ENCODE assay signal across 18 mouse cellular contexts in genomic region chr7:30698101-30698500, GRCm38 (mm10). TPM values are rescaled to one million over a fixed set of nuclear protein-coding genes. Genes with fewer than 3 reads are reported as not detected.
DNase-seq lines count a peak whose midpoint lies in the region; ATAC-seq and TF ChIP-seq lines count a peak whose summit lies in the region.
"Had no signal": no experiment of that assay in that cellular context is flagged by ENCODE, and none has a peak within 500 bp of the region (broad histone marks: within the 10 kb centered on the region; RNA-seq: fewer than 3 reads in every experiment).

No protein-coding gene starts in this region.

- H3K27me3 ChIP-seq in liver, postnatal 0 days (ENCODE audit: insufficient read depth, low read length), result no peaks in the 10 kb centered on the region
- no peaks in the 10 kb centered on the region for H3K27me3 ChIP-seq in testis, adult 2 months (ENCODE audit: control insufficient read depth, insufficient read depth, low read length)
- H3K27me3 ChIP-seq in intestine, embryonic 16.5 days (replicated peaks; ENCODE audit: control insufficient read depth, insufficient read depth, low read length), result no peaks in the 10 kb centered on the region
- H3K27me3 ChIP-seq in stomach, postnatal 0 days (ENCODE audit: control insufficient read depth, insufficient read depth, low read length), result no peaks in the 10 kb centered on the region
- H3K27me3 ChIP-seq: heart, embryonic 15.5 days; hindbrain, embryonic 13.5 days; limb, embryonic 13.5 days; lung, embryonic 15.5 days; neural tube, embryonic 12.5 days had no signal

- no peak for TF ChIP-seq POLR2A in testis, adult 2 months (IDR thresholded peaks at IDR 0.05; ENCODE audit: control insufficient read depth, low read depth, low read length)

- peak overlapping the region; percentile 37 for H3K27ac ChIP-seq in liver, postnatal 0 days (ENCODE audit: low read depth)
- peak overlapping the region; percentile 35 for H3K27ac ChIP-seq in testis, adult 2 months (ENCODE audit: control insufficient read depth, insufficient read depth, low read depth, low read length)
- H3K27ac ChIP-seq in intestine, embryonic 16.5 days (ENCODE audit: low read length), result peak overlapping the region; percentile 33
- H3K27ac ChIP-seq in stomach, postnatal 0 days (replicated peaks), result 0 out of 2 replicates have a peak overlapping the region, but pooled peaks have one; percentile 49
- H3K27ac ChIP-seq: embryonic facial prominence, embryonic 10.5 days; heart, embryonic 15.5 days; hindbrain, embryonic 13.5 days; limb, embryonic 13.5 days; lung, embryonic 15.5 days; neural tube, embryonic 12.5 days had no signal

- no peaks in the 10 kb centered on the region for H3K9me3 ChIP-seq in liver, postnatal 0 days (ENCODE audit: low read length)
- no peaks in the 10 kb centered on the region for H3K9me3 ChIP-seq in intestine, embryonic 16.5 days (ENCODE audit: control insufficient read depth, low read length)
- no peaks in the 10 kb centered on the region for H3K9me3 ChIP-seq in stomach, postnatal 0 days (ENCODE audit: control insufficient read depth, low read length)
- H3K9me3 ChIP-seq: embryonic facial prominence, embryonic 10.5 days; heart, embryonic 15.5 days; hindbrain, embryonic 13.5 days; limb, embryonic 13.5 days; lung, embryonic 15.5 days; neural tube, embryonic 12.5 days had no signal

- no peaks in the 10 kb centered on the region for H3K36me3 ChIP-seq in liver, postnatal 0 days (replicated peaks; ENCODE audit: insufficient read depth, low read length)
- no peaks in the 10 kb centered on the region for H3K36me3 ChIP-seq in testis, adult 2 months (ENCODE audit: control insufficient read depth, insufficient read depth, low read length)
- H3K36me3 ChIP-seq in intestine, embryonic 16.5 days (ENCODE audit: control insufficient read depth, insufficient read depth, low read length), result no peaks in the 10 kb centered on the region
- H3K36me3 ChIP-seq in stomach, postnatal 0 days (ENCODE audit: control insufficient read depth, insufficient read depth, low read length), result no peaks in the 10 kb centered on the region
- H3K36me3 ChIP-seq: embryonic facial prominence, embryonic 10.5 days; heart, embryonic 15.5 days; hindbrain, embryonic 13.5 days; limb, embryonic 13.5 days; lung, embryonic 15.5 days; neural tube, embryonic 12.5 days had no signal

- no peak overlapping the region for H3K9ac ChIP-seq in liver, postnatal 0 days (replicated peaks)
- no peak overlapping the region for H3K9ac ChIP-seq in intestine, embryonic 16.5 days (ENCODE audit: low read depth, low read length)
- no peak overlapping the region for H3K9ac ChIP-seq in stomach, postnatal 0 days (ENCODE audit: low read length)
- H3K9ac ChIP-seq: heart, embryonic 15.5 days; hindbrain, embryonic 13.5 days; limb, embryonic 13.5 days; lung, embryonic 15.5 days; neural tube, embryonic 12.5 days had no signal

- ATAC-seq in liver, postnatal 0 days, result no peak
- ATAC-seq in intestine, embryonic 16.5 days, result 0 out of 2 replicates have a peak, but pooled peaks have one; percentile 16
- no peak for ATAC-seq in stomach, postnatal 0 days (ENCODE audit: low FRiP score, low TSS enrichment)
- ATAC-seq: midbrain, embryonic 16.5 days had no signal

- peaks cover 11% of the 10 kb centered on the region for H3K4me1 ChIP-seq in liver, postnatal 0 days (ENCODE audit: insufficient read depth)
- H3K4me1 ChIP-seq in testis, adult 2 months (ENCODE audit: control insufficient read depth, insufficient read depth, low read length), result peaks cover 5% of the 10 kb centered on the region
- H3K4me1 ChIP-seq in intestine, embryonic 16.5 days (ENCODE audit: control insufficient read depth, insufficient read depth, low read length), result peaks cover 11% of the 10 kb centered on the region; the same call in 1 of the 2 replicates
- H3K4me1 ChIP-seq in stomach, postnatal 0 days (replicated peaks; ENCODE audit: control insufficient read depth, insufficient read depth), result no peaks in the 10 kb centered on the region
- H3K4me1 ChIP-seq: embryonic facial prominence, embryonic 10.5 days; hindbrain, embryonic 13.5 days; limb, embryonic 13.5 days; neural tube, embryonic 12.5 days had no signal

- H3K4me3 ChIP-seq in liver, postnatal 0 days (ENCODE audit: low read depth, low read length), result no peak overlapping the region
- peak overlapping the region; percentile 84 for H3K4me3 ChIP-seq in testis, adult 2 months (ENCODE audit: control insufficient read depth, low read depth, low read length)
- no peak overlapping the region for H3K4me3 ChIP-seq in intestine, embryonic 16.5 days (ENCODE audit: low read length)
- H3K4me3 ChIP-seq in stomach, postnatal 0 days (ENCODE audit: low read depth, low read length), result no peak overlapping the region
- H3K4me3 ChIP-seq: embryonic facial prominence, embryonic 10.5 days; heart, embryonic 15.5 days; hindbrain, embryonic 13.5 days; limb, embryonic 13.5 days; lung, embryonic 15.5 days; neural tube, embryonic 12.5 days had no signal

- TF ChIP-seq CTCF in liver, postnatal 0 days (IDR thresholded peaks at IDR 0.05; ENCODE audit: low read depth), result no peak
- no peak for TF ChIP-seq CTCF in testis, adult 2 months (IDR thresholded peaks at IDR 0.05; ENCODE audit: control insufficient read depth, insufficient read depth, insufficient replicate concordance, low read depth, low read length)
- no peak for TF ChIP-seq CTCF in stomach, postnatal 0 days (IDR thresholded peaks at IDR 0.05; ENCODE audit: low read depth)

- no peak overlapping the region for H3K4me2 ChIP-seq in liver, postnatal 0 days (ENCODE audit: low read depth, low read length)
- H3K4me2 ChIP-seq in intestine, embryonic 16.5 days (ENCODE audit: low read depth, low read length), result no peak overlapping the region
- no peak overlapping the region for H3K4me2 ChIP-seq in stomach, postnatal 0 days (replicated peaks; ENCODE audit: low read depth)
- H3K4me2 ChIP-seq: heart, embryonic 15.5 days; hindbrain, embryonic 13.5 days; limb, embryonic 13.5 days; lung, embryonic 15.5 days; neural tube, embryonic 12.5 days had no signal

- peak; percentile 26 for DNase-seq in liver, postnatal 0 days
- no peak for DNase-seq in liver
- no peak for DNase-seq in testis, postnatal 10 days (ENCODE audit: low spot score)
- no peak for DNase-seq in stomach, postnatal 0 days (ENCODE audit: low spot score)
- DNase-seq in cerebellum, postnatal 25 days, result no peak
- DNase-seq in c-Kit-positive CD71-positive TER-119-positive erythroid progenitor cells, embryonic 14.5 days (ENCODE audit: low spot score), result no peak
- DNase-seq: cerebellum, adult 8-10 months; kidney, adult 2 months had no signal

- no peak for TF ChIP-seq EP300 in liver, postnatal 0 days (IDR thresholded peaks at IDR 0.05; ENCODE audit: low read depth)
- TF ChIP-seq EP300 in stomach, postnatal 0 days (optimal IDR thresholded peaks at IDR 0.05), result no peak

- 25% methylated on average over 5 of the region's 5 CpGs for WGBS in liver, postnatal 0 days (ENCODE audit: insufficient replicate concordance)
- WGBS in intestine, embryonic 16.5 days, result 51% methylated on average over 5 of the region's 5 CpGs
- 54% methylated on average over 5 of the region's 5 CpGs for WGBS in stomach, postnatal 0 days

RNA-seq across cellular contexts. Expression of gene 2200002J24Rik, which starts 0.6 kb away (rescaled TPM):
- polyA plus RNA-seq in liver, postnatal 0 days (2015; fragmentation: Nextera tagmentation; extraction: Ambion mirVana), result 0.53 and 1.4 TPM in 2 replicates
- 88.8 and 103 TPM in 2 replicates for polyA plus RNA-seq in testis, adult 2 months (2012; rRNA removed)
- 4.7 and 4.8 TPM in 2 replicates for polyA plus RNA-seq in intestine, embryonic 16.5 days (2015; fragmentation: Nextera tagmentation; extraction: Ambion mirVana)
- polyA plus RNA-seq in stomach, postnatal 0 days (2015; fragmentation: Nextera tagmentation; extraction: Ambion mirVana), result 54.4 and 61.2 TPM in 2 replicates
- polyA plus RNA-seq: embryonic facial prominence, embryonic 10.5 days; hindbrain, embryonic 13.5 days; limb, embryonic 13.5 days; midbrain, embryonic 16.5 days; neural tube, embryonic 12.5 days had no signal

RNA-seq across cellular contexts. Expression of gene Atp4a, which starts 13.9 kb away (rescaled TPM):
- polyA plus RNA-seq in liver, postnatal 0 days (2015; fragmentation: Nextera tagmentation; extraction: Ambion mirVana), result 1.1 and 1.6 TPM in 2 replicates
- polyA plus RNA-seq in testis, adult 2 months (2012; rRNA removed), result 2.7 TPM in 2 replicates
- 1.6 and 2.5 TPM in 2 replicates for polyA plus RNA-seq in intestine, embryonic 16.5 days (2015; fragmentation: Nextera tagmentation; extraction: Ambion mirVana)
- polyA plus RNA-seq in stomach, postnatal 0 days (2015; fragmentation: Nextera tagmentation; extraction: Ambion mirVana), result 601 and 695 TPM in 2 replicates

RNA-seq across cellular contexts. Expression of gene Pmis2, which starts 26.7 kb away (rescaled TPM):
- not detected in 2 replicates for polyA plus RNA-seq in liver, postnatal 0 days (2015; fragmentation: Nextera tagmentation; extraction: Ambion mirVana)
- 142 and 177 TPM in 2 replicates for polyA plus RNA-seq in testis, adult 2 months (2012; rRNA removed)
- not detected in 2 replicates for polyA plus RNA-seq in intestine, embryonic 16.5 days (2015; fragmentation: Nextera tagmentation; extraction: Ambion mirVana)
- 0.21 TPM in 1 of 2 replicates, not detected in the other for polyA plus RNA-seq in stomach, postnatal 0 days (2015; fragmentation: Nextera tagmentation; extraction: Ambion mirVana)
- polyA plus RNA-seq: embryonic facial prominence, embryonic 10.5 days; heart, embryonic 15.5 days; hindbrain, embryonic 13.5 days; kidney, adult 2 months; large intestine, adult 2 months; limb, embryonic 13.5 days; lung, embryonic 15.5 days; midbrain, embryonic 16.5 days; neural tube, embryonic 12.5 days had no signal

RNA-seq across cellular contexts. Expression of gene Tmem147, which starts 31.2 kb away (rescaled TPM):
- polyA plus RNA-seq in liver, postnatal 0 days (2015; fragmentation: Nextera tagmentation; extraction: Ambion mirVana), result 153 and 158 TPM in 2 replicates
- polyA plus RNA-seq in testis, adult 2 months (2012; rRNA removed), result 161 and 171 TPM in 2 replicates
- polyA plus RNA-seq in intestine, embryonic 16.5 days (2015; fragmentation: Nextera tagmentation; extraction: Ambion mirVana), result 242 and 249 TPM in 2 replicates
- 210 and 221 TPM in 2 replicates for polyA plus RNA-seq in stomach, postnatal 0 days (2015; fragmentation: Nextera tagmentation; extraction: Ambion mirVana)

RNA-seq across cellular contexts. Expression of gene Haus5, which starts 33.3 kb away (rescaled TPM):
- 11.4 and 13.0 TPM in 2 replicates for polyA plus RNA-seq in liver, postnatal 0 days (2015; fragmentation: Nextera tagmentation; extraction: Ambion mirVana)
- polyA plus RNA-seq in testis, adult 2 months (2012; rRNA removed), result 21.1 and 22.4 TPM in 2 replicates
- 33.7 and 39.4 TPM in 2 replicates for polyA plus RNA-seq in intestine, embryonic 16.5 days (2015; fragmentation: Nextera tagmentation; extraction: Ambion mirVana)
- 10.8 and 11.7 TPM in 2 replicates for polyA plus RNA-seq in stomach, postnatal 0 days (2015; fragmentation: Nextera tagmentation; extraction: Ambion mirVana)

Comparison
In these comparisons a context has a peak if more than half of its experiments do, and no peak if none do; other contexts are left out.
1. RNA of gene Atp4a, which starts 13.9 kb away (polyA plus RNA-seq): 601 to 695 TPM in stomach, postnatal 0 days; 2.7 TPM in testis, adult 2 months, 1.6 to 2.5 TPM in intestine, embryonic 16.5 days and 1.1 to 1.6 TPM in liver, postnatal 0 days; every median in the first group is over 100 times any median in the second.
2. RNA of gene Pmis2, which starts 26.7 kb away (polyA plus RNA-seq): 142 to 177 TPM in testis, adult 2 months; 0.21 TPM in stomach, postnatal 0 days, not detected in liver, postnatal 0 days and not detected in intestine, embryonic 16.5 days; every median in the first group is over 100 times any median in the second.
3. Peak in every context shown above with its lines, with median percentiles within 50 percentile points of each other: H3K27ac ChIP-seq.